Mouse (Mus musculus) embryonic facial prominence, embryonic 14.5 days (tissue): ENCODE measurements around the gene Supt3. TPM values are rescaled to one million over a fixed set of nuclear protein-coding genes. Genes with fewer than 3 reads are reported as not detected.

Experiments
- ATAC-seq: fragments of 200-750 bp; cut with Nextera tagmentation; 2 replicates; pipeline ENCODE4 v1.8.0; 2017; ENCODE audit warnings: low read depth, moderate number of reproducible peaks, moderate TSS enrichment
- DNase-seq: peaks from one replicate; pipeline ENCODE4 v3.0.0-alpha.2; 2015; ENCODE audit warnings: low spot score
- H3K27ac ChIP-seq: fragments of 300-500 bp; sonication (generic); replicated peaks from 2 replicates; pipeline ENCODE4 v1.5.1; 2014; ENCODE audit warnings: low read depth, mild to moderate bottlenecking, low read length, moderate library complexity
- H3K27me3 ChIP-seq: fragments of 300-500 bp; sonication (generic); replicated peaks from 2 replicates; pipeline ENCODE4 v1.6.1; 2014; ENCODE audit warnings: low read length; ENCODE audit not compliant: control insufficient read depth, insufficient read depth
- H3K36me3 ChIP-seq: fragments of 300-500 bp; sonication (generic); 2 replicates; pipeline ENCODE4 v1.6.1; 2014; ENCODE audit warnings: low read length, mixed read lengths; ENCODE audit not compliant: control insufficient read depth, insufficient read depth
- H3K4me1 ChIP-seq: fragments of 300-500 bp; sonication (generic); 2 replicates; pipeline ENCODE4 v1.6.1; 2014; ENCODE audit warnings: antibody characterized with exemption, low read length; ENCODE audit not compliant: control insufficient read depth, insufficient read depth
- H3K4me2 ChIP-seq: fragments of 300-500 bp; sonication (generic); 2 replicates; pipeline ENCODE4 v1.6.1; 2014; ENCODE audit warnings: low read depth, mild to moderate bottlenecking, low read length, moderate library complexity, mixed read lengths
- H3K4me3 ChIP-seq: fragments of 300-500 bp; sonication (generic); 2 replicates; pipeline ENCODE4 v1.5.1; 2014; ENCODE audit warnings: low read depth, mild to moderate bottlenecking, low read length
- H3K9ac ChIP-seq: fragments of 300-500 bp; sonication (generic); 2 replicates; pipeline ENCODE4 v1.6.1; 2014; ENCODE audit warnings: low read depth, mild to moderate bottlenecking, low read length, moderate library complexity, mixed read lengths
- H3K9me3 ChIP-seq: fragments of 300-500 bp; sonication (generic); 2 replicates; pipeline ENCODE4 v1.6.1; 2016; ENCODE audit warnings: low read length; ENCODE audit not compliant: control insufficient read depth
- WGBS: fragments of 180-500 bp; shearing (Covaris S2); extraction: QIAGEN DNeasy Blood & Tissue Kit; methylation state at CpG from one replicate; pipeline ENCODE4 v1.1.7; 2014; 5-methylcytosine and 5-hydroxymethylcytosine counted together
- polyA plus RNA-seq: library from polyadenylated mRNA; unstranded; fragments of >200 nt; fragmentation: Nextera tagmentation; extraction: Ambion mirVana; gene quantifications from 2 replicates; pipeline ENCODE4 v1.2.1, GENCODE M21; 2014

Supt3 gene
- polyA plus RNA-seq, 1 experiment from 2014 or later = 17.6 TPM

GRCm38 (mm10) chr17:45115386-45115785 is 338.4 kb downstream of the Supt3 start:
- 73% methylated on average over 3 of the region's 3 CpGs for WGBS
- Histone ChIP-seq H3K27ac (no peak overlapping the region), H3K36me3 (no peaks in the 10 kb centered on the region), H3K9me3 (no peaks in the 10 kb centered on the region), H3K9ac (no peak overlapping the region), H3K4me3 (no peak overlapping the region), H3K4me2 (no peak overlapping the region), H3K4me1 (peaks cover 10% of the 10 kb centered on the region; the same call in 1 of the 2 replicates), H3K27me3 (no peaks in the 10 kb centered on the region)
- ATAC-seq (no peak), DNase-seq (no peak)

GRCm38 (mm10) chr17:45118565-45119471 is 341.9 kb downstream of the Supt3 start:
- DNase-seq (peak; percentile 47), ATAC-seq (no peak)
- H3K4me3 ChIP-seq = no peak overlapping the region
- H3K4me2 ChIP-seq = peak overlapping the region; percentile 31
- no peaks in the 10 kb centered on the region for H3K36me3 ChIP-seq
- H3K9me3 ChIP-seq = no peaks in the 10 kb centered on the region
- peaks cover 10% of the 10 kb centered on the region; the same call in 1 of the 2 replicates for H3K4me1 ChIP-seq
- H3K27ac ChIP-seq = peak overlapping the region; percentile 30; the same call in 1 of the 2 replicates
- WGBS = 29% methylated on average over 12 of the region's 12 CpGs
- H3K9ac ChIP-seq = no peak overlapping the region
- H3K27me3 ChIP-seq = no peaks in the 10 kb centered on the region

GRCm38 (mm10) chr17:45119609-45120201 is 342.8 kb downstream of the Supt3 start:
- H3K9ac ChIP-seq = no peak overlapping the region
- peak overlapping the region; percentile 30; the same call in 1 of the 2 replicates for H3K27ac ChIP-seq

GRCm38 (mm10) chr17:45123856-45124255 is 346.9 kb downstream of the Supt3 start:
- H3K4me1 ChIP-seq = peaks cover 9% of the 10 kb centered on the region; the same call in 1 of the 2 replicates
- H3K4me3 ChIP-seq = no peak overlapping the region
- ATAC-seq (no peak), DNase-seq (no peak)
- H3K9me3 ChIP-seq = no peaks in the 10 kb centered on the region
- no peak overlapping the region for H3K4me2 ChIP-seq
- no peak overlapping the region for H3K9ac ChIP-seq
- H3K27me3 ChIP-seq = no peaks in the 10 kb centered on the region
- H3K27ac ChIP-seq = no peak overlapping the region
- no peaks in the 10 kb centered on the region for H3K36me3 ChIP-seq
- WGBS = 90% methylated on average over 3 of the region's 3 CpGs

More at GRCm38 (mm10) chr17:45119609-45120201, 342.8 kb downstream of the Supt3 start:
- no peak overlapping the region for H3K4me3 ChIP-seq
- H3K4me1 ChIP-seq = peaks cover 10% of the 10 kb centered on the region; the same call in 1 of the 2 replicates
- DNase-seq (no peak), ATAC-seq (no peak)
- peak overlapping the region; percentile 15; the same call in 1 of the 2 replicates for H3K4me2 ChIP-seq
- WGBS = 66% methylated on average over 18 of the region's 18 CpGs
- H3K9me3 ChIP-seq = no peaks in the 10 kb centered on the region
- H3K27me3 ChIP-seq = no peaks in the 10 kb centered on the region
- H3K36me3 ChIP-seq = no peaks in the 10 kb centered on the region

GRCm38 (mm10) chr17:45128611-45129010 is 351.7 kb downstream of the Supt3 start:
- DNase-seq = no peak
- ATAC-seq = no peak
- no peak overlapping the region for H3K27ac ChIP-seq
- 82% methylated on average over 4 of the region's 4 CpGs for WGBS
- no peaks in the 10 kb centered on the region for H3K4me1 ChIP-seq
- no peak overlapping the region for H3K4me2 ChIP-seq
- H3K9me3 ChIP-seq = no peaks in the 10 kb centered on the region
- H3K4me3 ChIP-seq = no peak overlapping the region
- H3K9ac ChIP-seq = no peak overlapping the region
- no peaks in the 10 kb centered on the region for H3K27me3 ChIP-seq
- no peaks in the 10 kb centered on the region for H3K36me3 ChIP-seq

GRCm38 (mm10) chr17:45133501-45134400 is 356.8 kb downstream of the Supt3 start:
- 88% methylated on average over 10 of the region's 10 CpGs for WGBS
- no peaks in the 10 kb centered on the region for H3K9me3 ChIP-seq

GRCm38 (mm10) chr17:45136491-45136890 is 359.5 kb downstream of the Supt3 start:
- no peak overlapping the region for H3K4me2 ChIP-seq
- H3K4me3 ChIP-seq = no peak overlapping the region
- no peak for ATAC-seq
- no peaks in the 10 kb centered on the region for H3K36me3 ChIP-seq
- DNase-seq = no peak
- WGBS = 87% methylated on average over 6 of the region's 6 CpGs
- no peak overlapping the region for H3K9ac ChIP-seq
- H3K27me3 ChIP-seq = no peaks in the 10 kb centered on the region
- no peaks in the 10 kb centered on the region for H3K4me1 ChIP-seq
- no peak overlapping the region for H3K27ac ChIP-seq
- H3K9me3 ChIP-seq = no peaks in the 10 kb centered on the region

More at GRCm38 (mm10) chr17:45133501-45134400, 356.8 kb downstream of the Supt3 start:
- H3K27me3 ChIP-seq = no peaks in the 10 kb centered on the region
- H3K9ac ChIP-seq = no peak overlapping the region
- DNase-seq = no peak
- H3K27ac ChIP-seq = no peak overlapping the region
- no peaks in the 10 kb centered on the region for H3K4me1 ChIP-seq
- no peak for ATAC-seq
- H3K4me2 ChIP-seq = no peak overlapping the region
- H3K4me3 ChIP-seq = no peak overlapping the region
- no peaks in the 10 kb centered on the region for H3K36me3 ChIP-seq

GRCm38 (mm10) chr17:45143043-45143442 is 366.1 kb downstream of the Supt3 start:
- DNase-seq (no peak), ATAC-seq (no peak)
- H3K4me3 ChIP-seq = no peak overlapping the region
- 75% methylated on average over 6 of the region's 6 CpGs for WGBS
- H3K4me2 ChIP-seq = no peak overlapping the region
- H3K27ac ChIP-seq = no peak overlapping the region
- H3K27me3 ChIP-seq = no peaks in the 10 kb centered on the region
- no peaks in the 10 kb centered on the region for H3K9me3 ChIP-seq
- H3K9ac ChIP-seq = no peak overlapping the region
- 0 out of 2 replicates have a peak, but pooled peaks cover 3% of the 10 kb centered on the region for H3K4me1 ChIP-seq
- H3K36me3 ChIP-seq = no peaks in the 10 kb centered on the region
